Mouse (Mus musculus) ovary, postnatal 36 days (tissue): Measurements from ENCODE around the gene Pgap3.
"Not testable (repeated sequence)": the region's sequence is repeated elsewhere in the genome, so short reads cannot be mapped to it uniquely, and the experiment has no call there.

Experiments
- DNase-seq: peaks from one replicate; pipeline ENCODE4 v3.0.0; 2022; ENCODE audit warnings: low spot score, mixed read lengths

Gene Pgap3

GRCm38 (mm10) chr11:98412273-98412796 lies 12.0 kb upstream of the Pgap3 start, which contains the start of gene Erbb2:
TSS of gene Erbb2 (plus strand) at chr11:98412470.
- peak; percentile 81 for DNase-seq

DNA sequence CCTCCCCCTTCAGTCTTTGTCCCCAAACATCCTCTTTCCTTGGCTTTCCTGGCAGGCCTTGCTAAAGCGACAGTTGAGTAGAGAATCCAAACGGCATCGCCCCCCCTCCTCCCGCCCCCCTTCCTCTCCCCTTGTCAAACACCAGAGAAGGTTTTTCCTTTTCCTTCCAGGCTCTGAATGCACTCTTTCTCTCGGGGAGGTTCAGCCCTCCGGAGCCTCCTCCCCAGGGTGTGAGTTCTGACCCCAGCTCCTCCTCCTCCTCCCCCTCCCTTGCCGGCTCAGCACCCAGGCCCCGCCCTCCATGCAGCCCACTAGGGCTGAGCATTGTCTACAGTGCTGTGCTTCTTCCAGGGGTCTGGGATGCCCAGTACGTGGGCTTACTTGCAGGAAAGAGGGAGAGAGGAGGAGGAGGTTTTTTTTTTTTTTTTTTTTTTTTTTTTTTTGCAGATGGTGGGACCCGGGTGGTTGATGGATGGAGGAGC lies 9.1 kb upstream of the Pgap3 start:
- no peak for DNase-seq

DNA sequence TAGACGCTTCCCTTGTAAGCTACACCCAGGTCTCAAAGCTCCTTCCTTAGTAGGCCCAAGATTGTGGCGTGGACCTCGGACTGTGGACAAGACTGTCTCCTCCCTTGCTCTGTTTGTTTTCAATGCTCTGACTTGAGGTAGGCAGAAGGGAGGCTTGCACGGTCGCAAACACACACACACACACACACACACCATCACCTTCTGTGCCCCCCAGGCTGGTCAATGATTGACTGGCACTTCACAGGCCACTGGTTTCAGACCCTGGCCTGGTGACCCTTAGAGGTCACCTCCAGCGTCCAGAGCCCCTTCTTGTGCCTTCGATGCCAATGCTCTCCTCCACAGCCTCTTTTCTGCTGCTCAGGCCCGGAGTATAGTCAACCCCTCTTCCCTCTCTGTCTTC lies 8.6 kb upstream of the Pgap3 start:
- no peak for DNase-seq

- no peak for DNase-seq
These were observed 6.3 kb upstream of the Pgap3 start for GRCm38 (mm10) chr11:98406621-98407020.

GRCm38 (mm10) chr11:98400816-98401215 lies 526 bp upstream of the Pgap3 start:
- no peak for DNase-seq

DNA sequence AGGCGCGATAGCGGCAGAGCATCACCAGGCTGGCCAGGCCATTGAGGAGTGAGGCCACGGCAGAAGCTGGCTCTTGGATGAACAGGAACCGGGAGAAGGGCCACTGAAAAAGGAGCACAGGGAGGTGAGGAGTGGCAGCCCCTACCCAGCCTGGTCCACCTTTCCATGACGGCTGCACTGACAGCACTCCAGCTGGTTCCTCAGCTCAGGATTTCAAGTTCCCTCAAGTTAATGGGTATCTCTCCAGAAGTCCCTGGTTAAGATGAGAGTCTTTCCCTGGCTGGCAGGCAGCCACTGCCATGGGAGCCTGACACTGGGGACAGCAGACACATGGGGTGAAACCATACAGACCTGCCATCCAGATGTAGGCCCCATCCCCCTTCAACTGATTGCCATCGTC lies 2.3 kb downstream of the Pgap3 start:
- DNase-seq: no peak

DNA sequence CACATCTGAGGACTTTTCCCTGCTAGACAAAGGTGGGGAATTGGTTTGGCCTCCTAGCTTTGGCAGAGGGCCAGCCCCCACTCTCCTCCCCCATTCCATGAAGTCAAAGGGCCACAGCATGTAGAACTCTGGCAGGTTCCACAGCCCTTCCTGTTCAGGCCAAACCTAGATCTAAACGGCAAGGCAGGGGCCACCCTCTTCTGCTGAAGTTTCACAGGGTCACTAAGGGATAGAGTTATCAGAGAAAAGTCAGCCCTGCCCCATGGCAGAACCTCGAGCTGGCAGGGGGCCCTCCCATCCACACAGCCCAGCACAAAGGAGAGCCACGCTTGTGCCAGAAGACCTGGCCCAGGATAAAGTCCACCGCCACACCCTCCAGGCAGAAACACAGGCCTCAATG lies 5.2 kb downstream of the Pgap3 start:
- no peak for DNase-seq

DNA sequence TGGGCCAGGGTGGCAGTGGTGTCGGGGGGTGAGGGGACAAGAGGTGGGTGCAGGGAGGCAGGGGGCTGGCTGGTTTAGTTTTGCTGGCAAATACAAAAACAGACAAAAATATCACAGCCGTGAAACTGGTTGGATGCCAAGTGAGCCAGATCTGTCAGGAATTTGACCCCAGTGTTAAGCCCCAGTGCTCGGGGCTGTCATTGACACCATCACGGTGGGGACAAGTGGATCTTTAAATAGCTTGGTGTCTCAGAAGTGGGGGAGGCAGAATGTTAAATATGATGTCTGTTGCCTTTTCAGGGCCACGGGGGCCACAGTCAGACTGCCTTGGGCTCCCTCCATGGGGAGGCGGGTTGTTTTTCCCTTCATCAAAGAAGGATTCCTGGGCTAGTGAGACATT lies 6.0 kb downstream of the Pgap3 start:
- DNase-seq: no peak

DNA sequence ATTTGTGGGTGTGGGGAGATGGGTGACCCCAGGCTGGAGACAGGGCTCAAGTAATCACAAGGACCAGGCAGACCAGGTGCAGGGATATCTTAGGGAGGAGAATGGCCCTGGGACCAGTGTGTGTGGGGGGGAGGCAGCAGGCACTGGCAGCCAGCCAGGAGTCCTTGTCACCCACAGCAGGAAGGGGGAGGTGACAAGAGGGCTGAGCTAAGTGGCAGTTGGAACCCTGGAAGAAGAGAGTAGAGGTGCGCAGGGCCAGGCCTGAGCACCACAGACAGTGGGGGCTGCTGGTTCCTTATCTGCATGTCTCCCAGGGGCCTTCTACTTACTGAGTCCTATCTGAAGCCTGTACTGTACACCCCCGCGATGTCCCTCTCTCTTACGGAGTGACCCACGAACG lies 7.0 kb downstream of the Pgap3 start:
- DNase-seq: peak; percentile 60

GRCm38 (mm10) chr11:98392645-98393044 lies 7.6 kb downstream of the Pgap3 start:
- no peak for DNase-seq

- no peak for DNase-seq
These were observed 8.3 kb downstream of the Pgap3 start for GRCm38 (mm10) chr11:98392034-98392433.

- no peak for DNase-seq
These were observed 10.1 kb downstream of the Pgap3 start for GRCm38 (mm10) chr11:98390141-98390540.

- peak; percentile 62 for DNase-seq
These were observed 11.0 kb downstream of the Pgap3 start for GRCm38 (mm10) chr11:98389221-98389780.

GRCm38 (mm10) chr11:98388282-98388681 lies 12.0 kb downstream of the Pgap3 start:
- DNase-seq: no peak

GRCm38 (mm10) chr11:98387056-98387577 lies 13.2 kb downstream of the Pgap3 start:
- no peak for DNase-seq

GRCm38 (mm10) chr11:98386596-98386995 lies 13.7 kb downstream of the Pgap3 start:
- DNase-seq: no peak

DNA sequence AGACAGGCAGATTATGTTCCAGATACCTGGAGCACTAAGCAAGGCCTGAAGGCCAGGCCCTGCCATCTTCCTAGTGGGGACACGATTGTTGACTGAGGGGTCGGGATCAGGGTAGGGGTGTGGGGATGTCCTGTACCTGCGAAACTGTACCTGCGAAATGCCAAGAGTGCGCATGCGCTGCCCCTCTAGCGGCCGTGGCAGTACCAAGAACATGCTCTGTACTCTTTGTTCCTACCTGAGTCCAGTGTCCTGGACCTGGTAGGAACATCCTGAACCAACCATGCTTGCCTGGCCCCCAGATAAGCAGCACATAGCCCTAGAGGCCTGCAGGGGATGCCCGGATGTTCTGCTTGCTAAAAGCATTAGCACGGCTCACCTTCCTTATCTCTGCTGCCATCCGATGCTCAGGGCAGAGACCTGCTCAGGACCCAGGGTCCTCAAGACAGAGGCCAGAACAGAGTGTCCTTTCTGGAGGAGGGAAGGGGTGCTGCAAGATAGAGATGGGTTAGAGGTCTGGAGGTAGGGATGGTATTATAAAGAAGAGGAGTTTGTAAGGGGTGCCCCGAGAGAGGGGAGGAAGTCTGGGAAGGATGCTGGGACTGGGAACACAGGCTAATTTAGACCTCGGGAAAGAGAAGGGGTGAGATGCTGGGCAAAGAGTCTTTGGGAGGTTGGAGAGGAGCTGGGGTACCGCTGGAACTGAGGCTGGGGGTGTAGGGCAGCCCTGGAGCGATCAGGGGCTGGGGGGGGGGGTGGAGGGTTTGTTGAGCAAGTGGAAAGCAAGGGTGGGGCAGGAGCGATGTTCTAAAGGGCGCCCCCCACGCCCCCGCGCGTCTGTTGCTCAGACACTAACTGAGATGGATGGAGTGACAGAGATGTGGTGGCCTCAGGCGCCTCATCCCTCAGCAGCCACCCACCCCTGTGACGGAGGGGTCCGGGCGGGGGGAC lies 14.4 kb downstream of the Pgap3 start, which contains the start of gene Pnmt:
Gene Pnmt (plus strand): TSS at position 813 of the 948 bp plus-strand sequence.
- no peak for DNase-seq

DNA sequence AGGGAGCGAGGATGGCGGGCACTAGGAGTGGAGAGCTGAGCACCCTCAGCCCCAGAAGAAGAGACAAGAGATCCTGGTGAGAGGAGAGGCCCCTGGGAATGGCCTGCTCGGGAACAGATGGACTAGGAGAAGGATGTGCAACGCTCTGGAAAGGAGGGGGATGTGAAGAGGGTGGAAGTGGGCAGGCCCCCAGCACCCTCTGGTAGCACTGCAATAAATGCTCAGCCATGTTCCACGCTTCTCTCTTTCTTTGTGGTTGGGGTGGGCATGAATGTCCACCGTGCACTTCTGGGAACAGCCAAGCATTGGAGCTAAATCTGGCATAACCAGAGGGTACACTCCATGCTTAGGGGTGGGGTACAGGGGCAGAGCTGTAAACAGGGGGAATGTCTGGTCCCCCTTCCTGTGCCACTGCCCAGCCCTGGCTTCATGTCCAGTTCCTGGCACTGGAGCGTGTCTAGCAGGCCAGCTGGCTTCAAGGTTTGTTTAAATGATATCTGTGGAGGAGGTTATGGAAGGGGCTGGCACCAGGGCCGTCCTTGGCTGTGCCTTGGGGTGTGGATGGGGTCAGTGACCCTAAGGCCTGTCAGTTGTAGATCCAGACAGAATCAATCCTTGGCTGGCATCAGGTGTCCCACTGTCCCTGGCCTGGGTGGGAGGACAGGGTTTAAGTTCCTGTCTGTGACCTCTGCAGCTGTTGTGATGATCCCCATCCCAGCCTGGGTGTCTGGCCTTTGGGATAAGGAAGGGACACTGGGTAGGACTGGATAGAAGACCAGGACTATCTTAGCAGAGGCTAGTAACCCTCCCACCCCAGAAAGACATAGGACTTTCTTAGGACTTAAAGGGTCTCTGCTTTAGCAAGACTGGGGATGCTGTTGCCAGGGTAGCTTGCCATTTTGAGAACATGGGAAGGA lies 15.3 kb downstream of the Pgap3 start:
- DNase-seq: no peak

DNA sequence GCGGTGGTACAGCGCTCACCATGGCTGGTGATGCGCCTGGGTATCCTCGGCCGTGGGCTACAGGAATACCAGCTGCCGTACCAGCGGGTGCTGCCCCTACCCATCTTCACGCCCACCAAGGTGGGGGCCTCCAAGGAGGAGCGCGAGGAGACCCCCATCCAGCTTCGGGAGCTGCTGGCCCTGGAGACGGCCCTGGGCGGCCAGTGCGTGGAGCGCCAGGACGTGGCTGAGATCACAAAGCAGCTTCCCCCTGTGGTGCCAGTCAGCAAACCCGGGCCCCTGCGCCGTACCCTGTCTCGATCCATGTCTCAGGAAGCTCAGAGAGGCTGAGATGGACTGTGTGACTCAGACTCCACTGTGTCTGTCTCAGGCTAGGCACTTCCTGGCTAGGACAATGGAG lies 16.1 kb downstream of the Pgap3 start:
- no peak for DNase-seq

DNA sequence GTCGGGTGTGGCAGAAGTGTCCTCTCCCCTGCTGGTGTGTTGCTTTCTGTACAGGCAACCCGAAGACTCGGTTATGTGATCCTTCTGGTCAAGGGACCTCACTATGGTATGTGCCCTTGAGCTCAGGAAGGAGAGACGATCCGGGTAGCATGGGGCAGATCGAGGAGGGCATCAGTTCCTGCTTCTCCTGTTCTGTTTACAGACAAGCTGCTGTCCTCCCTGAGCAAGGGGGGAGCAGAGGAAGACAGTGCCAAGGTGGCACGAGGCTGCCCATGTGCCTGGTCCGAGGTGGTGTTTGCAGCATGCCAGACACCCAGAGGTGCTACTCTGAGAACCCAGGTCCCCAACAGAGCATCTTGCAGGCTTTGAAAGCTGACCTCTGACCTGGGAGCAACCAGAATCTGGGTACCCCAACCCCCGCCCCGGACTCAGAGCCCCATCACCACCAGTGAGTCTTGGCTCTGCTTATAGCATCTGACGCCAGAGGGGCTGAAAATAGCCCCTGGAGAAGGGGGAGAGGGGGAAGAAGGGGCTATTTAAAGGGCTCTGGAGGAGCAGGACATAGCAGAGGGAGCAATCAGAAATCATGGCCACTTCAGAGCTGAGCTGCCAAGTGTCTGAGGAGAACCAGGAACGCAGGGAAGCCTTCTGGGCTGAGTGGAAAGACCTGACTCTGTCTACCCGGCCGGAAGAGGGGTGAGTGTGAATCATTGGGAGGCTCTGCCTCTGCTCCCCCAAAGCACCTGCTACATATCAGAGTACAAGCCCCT lies 16.8 kb downstream of the Pgap3 start, which contains the start of gene Tcap:
Gene Tcap (plus strand): TSS at position 551 of the 770 bp plus-strand sequence.
- no peak for DNase-seq

- not testable (repeated sequence) for DNase-seq
These were observed 17.9 kb downstream of the Pgap3 start for GRCm38 (mm10) chr11:98382405-98382804.
